Mouse (Mus musculus) C2C12 (cell line): ENCODE results near the gene Rgcc. TPM values are rescaled to one million over a fixed set of nuclear protein-coding genes. Genes with fewer than 3 reads are reported as not detected.
A peak's percentile ranks its signal among the peaks of the same experiment; 100 is the strongest.

Experiments used
- H3K27me3 ChIP-seq: one replicate; pipeline ENCODE4 v1.6.1; 2011; ENCODE audit not compliant: control insufficient read depth, insufficient read depth, insufficient read length
- H3K36me3 ChIP-seq: one replicate; pipeline ENCODE4 v1.6.1; 2011; ENCODE audit not compliant: control insufficient read depth, insufficient read depth
- H3K4me3 ChIP-seq: one replicate; pipeline ENCODE4 v1.5.1; 2011; ENCODE audit warnings: mild to moderate bottlenecking, control low read depth; ENCODE audit not compliant: poor library complexity, insufficient read depth, severe bottlenecking
- H3K79me2 ChIP-seq: one replicate; pipeline ENCODE4 v1.6.1; 2011; ENCODE audit not compliant: control insufficient read depth, insufficient read depth
- H3K79me3 ChIP-seq: one replicate; pipeline ENCODE4 v1.6.1; 2011; ENCODE audit warnings: low read depth, control low read depth
- H3ac ChIP-seq: one replicate; pipeline ENCODE3; 2011; ENCODE audit warnings: low read depth; ENCODE audit not compliant: control insufficient read depth, insufficient read length
- CEBPB ChIP-seq: IDR thresholded peaks from one replicate; pipeline ENCODE4 v1.6.1; 2011; ENCODE audit warnings: low read depth, mild to moderate bottlenecking, control low read depth, moderate library complexity
- CTCF ChIP-seq: IDR thresholded peaks from one replicate; pipeline ENCODE4 v1.5.1; 2011; ENCODE audit not compliant: control insufficient read depth, insufficient read depth, insufficient read length
- FOSL1 ChIP-seq: IDR thresholded peaks from one replicate; pipeline ENCODE4 v1.8.0; 2011; ENCODE audit warnings: mild to moderate bottlenecking, low read length; ENCODE audit not compliant: poor library complexity, insufficient read depth, severe bottlenecking
- MAX ChIP-seq: IDR thresholded peaks from one replicate; pipeline ENCODE4 v1.6.1; 2011; ENCODE audit warnings: mild to moderate bottlenecking, control low read depth
- MYOD1 ChIP-seq: IDR thresholded peaks from one replicate; pipeline ENCODE4 v1.6.1; 2011; ENCODE audit warnings: low read depth; ENCODE audit not compliant: control insufficient read depth, insufficient read length
- MYOG ChIP-seq: IDR thresholded peaks from one replicate; pipeline ENCODE4 v1.6.1; 2011; ENCODE audit not compliant: control insufficient read depth, insufficient read length; ENCODE audit errors: extremely low read depth
- USF1 ChIP-seq: IDR thresholded peaks from one replicate; pipeline ENCODE4 v1.6.1; 2011; ENCODE audit warnings: low read depth, mild to moderate bottlenecking, control low read depth, moderate library complexity
- polyA plus RNA-seq: library from polyadenylated mRNA; unstranded; fragments of >200 nt; fragmentation: generic; extraction: Trizol; gene quantifications from one replicate; pipeline ENCODE4 v1.2.1, GENCODE M21; 2012; ENCODE audit warnings: missing spikeins

The Rgcc gene
- polyA plus RNA-seq, 1 experiment: 1.5 TPM

GRCm38 (mm10) chr14:79324112-79324840 is 22.8 kb upstream of the Rgcc start:
- no peaks in the 10 kb centered on the region for H3K27me3 ChIP-seq
- H3K79me2 ChIP-seq: no peaks in the 10 kb centered on the region
- TF ChIP-seq FOSL1 (no peak), CEBPB (no peak), MYOG (no peak), MAX (no peak), USF1 (no peak)
- H3K79me3 ChIP-seq: no peaks in the 10 kb centered on the region
- H3K36me3 ChIP-seq: no peaks in the 10 kb centered on the region
- no peak overlapping the region for H3ac ChIP-seq
- H3K4me3 ChIP-seq: no peak overlapping the region

GRCm38 (mm10) chr14:79321881-79322280 is 20.4 kb upstream of the Rgcc start:
- Histone ChIP-seq H3K27me3 (no peaks in the 10 kb centered on the region), H3K79me3 (no peaks in the 10 kb centered on the region), H3K79me2 (no peaks in the 10 kb centered on the region), H3ac (no peak overlapping the region), H3K4me3 (no peak overlapping the region), H3K36me3 (no peaks in the 10 kb centered on the region)
- no peak for TF ChIP-seq MAX
- no peak for TF ChIP-seq USF1
- no peak for TF ChIP-seq MYOG
- TF ChIP-seq MYOD1: no peak
- TF ChIP-seq FOSL1: no peak
- no peak for TF ChIP-seq CTCF
- TF ChIP-seq CEBPB: no peak

- H3K79me3 ChIP-seq: no peaks in the 10 kb centered on the region
- H3K27me3 ChIP-seq: no peaks in the 10 kb centered on the region
- no peaks in the 10 kb centered on the region for H3K79me2 ChIP-seq
- TF ChIP-seq FOSL1 (no peak), CTCF (peak; percentile 34)
- H3K36me3 ChIP-seq: no peaks in the 10 kb centered on the region
- H3ac ChIP-seq: no peak overlapping the region
- H3K4me3 ChIP-seq: no peak overlapping the region
Measured at GRCm38 (mm10) chr14:79321152-79321551, 19.7 kb upstream of the Rgcc start.

- Histone ChIP-seq H3K27me3 (no peaks in the 10 kb centered on the region), H3K36me3 (no peaks in the 10 kb centered on the region), H3K4me3 (no peak overlapping the region), H3K79me3 (no peaks in the 10 kb centered on the region), H3ac (no peak overlapping the region), H3K79me2 (no peaks in the 10 kb centered on the region)
- no peak for TF ChIP-seq CEBPB
- no peak for TF ChIP-seq MAX
- TF ChIP-seq MYOG: no peak
- no peak for TF ChIP-seq USF1
- TF ChIP-seq MYOD1: no peak
- TF ChIP-seq FOSL1: no peak
- no peak for TF ChIP-seq CTCF
Measured at GRCm38 (mm10) chr14:79317602-79318001, 16.2 kb upstream of the Rgcc start.

- TF ChIP-seq FOSL1: no peak
- no peak for TF ChIP-seq MYOD1
- TF ChIP-seq MAX: no peak
- no peak for TF ChIP-seq CEBPB
- TF ChIP-seq CTCF: no peak
- TF ChIP-seq USF1: no peak
- TF ChIP-seq MYOG: no peak
- H3ac ChIP-seq: no peak overlapping the region
- H3K36me3 ChIP-seq: no peaks in the 10 kb centered on the region
- no peak overlapping the region for H3K4me3 ChIP-seq
- H3K79me3 ChIP-seq: no peaks in the 10 kb centered on the region
- no peaks in the 10 kb centered on the region for H3K79me2 ChIP-seq
- H3K27me3 ChIP-seq: no peaks in the 10 kb centered on the region
Measured at GRCm38 (mm10) chr14:79315877-79316276, 14.4 kb upstream of the Rgcc start.

- H3K79me2 ChIP-seq: no peaks in the 10 kb centered on the region
- H3K27me3 ChIP-seq: no peaks in the 10 kb centered on the region
- no peaks in the 10 kb centered on the region for H3K36me3 ChIP-seq
- no peak for TF ChIP-seq MYOG
- TF ChIP-seq MAX: no peak
- no peak for TF ChIP-seq USF1
- TF ChIP-seq CEBPB: no peak
- TF ChIP-seq MYOD1: no peak
- no peak for TF ChIP-seq CTCF
- no peak for TF ChIP-seq FOSL1
- H3K79me3 ChIP-seq: no peaks in the 10 kb centered on the region
- H3K4me3 ChIP-seq: no peak overlapping the region
- H3ac ChIP-seq: no peak overlapping the region
Measured at GRCm38 (mm10) chr14:79314245-79315010, 13.0 kb upstream of the Rgcc start.
